Mouse (Mus musculus) testis, adult 2 months (tissue): ENCODE data around the gene Rbm20. TPM values are rescaled to one million over a fixed set of nuclear protein-coding genes. Genes with fewer than 3 reads are reported as not detected.

Source experiments
- H3K27ac ChIP-seq: fragments of 200-500 bp; 2 replicates; pipeline ENCODE4 v1.5.1; 2012; ENCODE audit warnings: low read depth, low read length; ENCODE audit not compliant: control insufficient read depth, insufficient read depth
- H3K27me3 ChIP-seq: fragments of 200-500 bp; 2 replicates; pipeline ENCODE4 v1.6.1; 2012; ENCODE audit warnings: mild to moderate bottlenecking, low read length, moderate library complexity; ENCODE audit not compliant: control insufficient read depth, insufficient read depth
- H3K36me3 ChIP-seq: fragments of 200-500 bp; 2 replicates; pipeline ENCODE4 v1.6.1; 2012; ENCODE audit warnings: mild to moderate bottlenecking, low read length; ENCODE audit not compliant: control insufficient read depth, insufficient read depth
- H3K4me1 ChIP-seq: fragments of 200-500 bp; 2 replicates; pipeline ENCODE4 v1.6.1; 2012; ENCODE audit warnings: low read length; ENCODE audit not compliant: control insufficient read depth, insufficient read depth
- H3K4me3 ChIP-seq: fragments of 200-500 bp; 2 replicates; pipeline ENCODE4 v1.5.1; 2012; ENCODE audit warnings: low read depth, mild to moderate bottlenecking, low read length, moderate library complexity, mixed read lengths; ENCODE audit not compliant: control insufficient read depth
- CTCF ChIP-seq: fragments of 200-500 bp; IDR thresholded peaks from 2 replicates; pipeline ENCODE4 v1.5.1; 2012; ENCODE audit warnings: low read depth, mild to moderate bottlenecking, inconsistent platforms, low read length, moderate library complexity; ENCODE audit not compliant: control insufficient read depth, insufficient read depth, insufficient replicate concordance
- POLR2A ChIP-seq: fragments of 200-500 bp; IDR thresholded peaks from 2 replicates; pipeline ENCODE4 v1.6.1; 2012; ENCODE audit warnings: low read depth, mild to moderate bottlenecking, inconsistent platforms, low read length, moderate library complexity; ENCODE audit not compliant: control insufficient read depth
- polyA plus RNA-seq: library from polyadenylated mRNA; depleted of rRNA; stranded (reverse); fragments of >200 nt; gene quantifications from 2 replicates; pipeline ENCODE4 v1.2.3, GENCODE M21; 2012

Gene Rbm20
- polyA plus RNA-seq, 1 experiment, result 0.78 TPM

- no peak overlapping the region for H3K27ac ChIP-seq
- TF ChIP-seq CTCF, result no peak
- no peak for TF ChIP-seq POLR2A
- H3K27me3 ChIP-seq, result no peaks in the 10 kb centered on the region
- no peak overlapping the region for H3K4me3 ChIP-seq
- no peaks in the 10 kb centered on the region for H3K4me1 ChIP-seq
- H3K36me3 ChIP-seq, result no peaks in the 10 kb centered on the region
These were observed 69.0 kb downstream of the Rbm20 start for GRCm38 (mm10) chr19:53746116-53746515.

GRCm38 (mm10) chr19:53748236-53748775, 71.2 kb downstream of the Rbm20 start:
- Histone ChIP-seq H3K4me3 (no peak overlapping the region), H3K27ac (no peak overlapping the region), H3K36me3 (no peaks in the 10 kb centered on the region), H3K4me1 (no peaks in the 10 kb centered on the region), H3K27me3 (no peaks in the 10 kb centered on the region)
- no peak for TF ChIP-seq POLR2A
- no peak for TF ChIP-seq CTCF

GRCm38 (mm10) chr19:53749326-53749725, 72.2 kb downstream of the Rbm20 start:
- no peak for TF ChIP-seq CTCF
- no peak for TF ChIP-seq POLR2A
- no peak overlapping the region for H3K27ac ChIP-seq
- no peaks in the 10 kb centered on the region for H3K36me3 ChIP-seq
- no peaks in the 10 kb centered on the region for H3K4me1 ChIP-seq
- H3K27me3 ChIP-seq, result no peaks in the 10 kb centered on the region
- no peak overlapping the region for H3K4me3 ChIP-seq

- Histone ChIP-seq H3K27ac (no peak overlapping the region), H3K4me1 (no peaks in the 10 kb centered on the region), H3K36me3 (no peaks in the 10 kb centered on the region), H3K4me3 (no peak overlapping the region), H3K27me3 (no peaks in the 10 kb centered on the region)
- no peak for TF ChIP-seq CTCF
- no peak for TF ChIP-seq POLR2A
These were observed 74.5 kb downstream of the Rbm20 start for GRCm38 (mm10) chr19:53751420-53752185.

GRCm38 (mm10) chr19:53752993-53753392, 75.9 kb downstream of the Rbm20 start:
- no peak for TF ChIP-seq POLR2A
- peak; percentile 51; the same call in 1 of the 2 replicates for TF ChIP-seq CTCF
- Histone ChIP-seq H3K36me3 (no peaks in the 10 kb centered on the region), H3K4me3 (no peak overlapping the region), H3K27ac (no peak overlapping the region), H3K4me1 (no peaks in the 10 kb centered on the region), H3K27me3 (no peaks in the 10 kb centered on the region)

GRCm38 (mm10) chr19:53754421-53754830, 77.3 kb downstream of the Rbm20 start:
- Histone ChIP-seq H3K4me1 (no peaks in the 10 kb centered on the region), H3K27ac (no peak overlapping the region), H3K4me3 (no peak overlapping the region), H3K27me3 (no peaks in the 10 kb centered on the region), H3K36me3 (no peaks in the 10 kb centered on the region)
- TF ChIP-seq POLR2A (no peak), CTCF (no peak)

GRCm38 (mm10) chr19:53755346-53755745, 78.2 kb downstream of the Rbm20 start:
- Histone ChIP-seq H3K4me3 (no peak overlapping the region), H3K4me1 (no peaks in the 10 kb centered on the region), H3K36me3 (no peaks in the 10 kb centered on the region), H3K27me3 (no peaks in the 10 kb centered on the region), H3K27ac (no peak overlapping the region)
- TF ChIP-seq CTCF (no peak), POLR2A (no peak)
